Mouse (Mus musculus): ENCODE measurements around the gene Tango6.

Gene Tango6

GRCm38 (mm10) chr8:106761317-106761716 is 78.4 kb downstream of the Tango6 start:
- no peak for DNase-seq (ENCODE audit: low spot score)

DNA sequence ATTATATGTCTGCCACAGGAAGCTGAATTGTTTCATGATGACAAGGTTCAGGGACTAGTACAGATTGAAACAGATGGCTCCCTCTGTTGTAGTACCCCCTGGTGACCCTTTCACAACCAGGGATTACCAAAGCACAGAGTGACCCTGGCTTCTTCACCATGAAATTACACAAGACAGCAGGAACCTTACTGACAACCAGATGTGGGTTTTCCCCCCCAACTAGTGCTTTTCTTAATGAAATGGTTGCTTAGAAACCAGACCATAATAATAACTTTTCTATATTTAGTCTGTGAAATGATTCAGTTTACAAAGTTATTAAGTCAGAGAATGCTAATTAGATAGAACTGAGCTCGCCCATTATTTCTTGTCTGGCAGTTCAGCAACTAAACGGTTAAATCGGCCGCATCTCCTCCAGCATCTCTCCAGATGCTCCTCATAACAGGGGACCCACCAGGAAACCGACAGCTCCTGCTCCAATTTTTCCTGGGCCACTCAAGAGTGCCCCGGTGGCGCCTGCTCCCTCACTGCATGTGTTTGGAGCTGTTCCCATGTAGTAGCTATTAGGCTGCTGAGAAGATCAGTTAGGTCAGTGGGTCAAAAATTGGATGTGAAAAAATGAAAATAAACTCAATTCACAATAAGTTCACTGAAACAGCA is 79.1 kb downstream of the Tango6 start:
- peak; percentile 32 for DNase-seq (ENCODE audit: low spot score)

GRCm38 (mm10) chr8:106764529-106764928 is 81.7 kb downstream of the Tango6 start:
- DNase-seq (ENCODE audit: low spot score), result no peak

DNA sequence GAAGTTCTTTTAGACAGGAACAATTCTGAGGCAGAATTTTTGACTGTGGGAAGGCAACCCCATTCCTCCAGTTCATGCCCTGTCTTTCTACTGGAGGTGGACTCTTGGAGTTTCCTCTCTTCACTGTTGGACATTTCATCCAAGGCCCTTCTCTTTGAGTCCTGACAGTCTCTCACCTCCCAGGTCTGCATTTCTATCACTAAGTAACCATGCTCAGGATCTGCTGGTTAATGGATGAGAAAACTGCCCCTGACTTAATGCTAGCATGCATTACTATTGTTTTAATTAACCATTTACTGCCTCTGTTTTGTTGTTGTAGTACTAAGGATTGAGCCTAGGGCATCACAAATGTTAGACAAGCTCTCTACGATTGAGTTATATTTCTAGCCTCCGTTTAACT is 82.7 kb downstream of the Tango6 start:
- DNase-seq (ENCODE audit: low spot score), result no peak

DNA sequence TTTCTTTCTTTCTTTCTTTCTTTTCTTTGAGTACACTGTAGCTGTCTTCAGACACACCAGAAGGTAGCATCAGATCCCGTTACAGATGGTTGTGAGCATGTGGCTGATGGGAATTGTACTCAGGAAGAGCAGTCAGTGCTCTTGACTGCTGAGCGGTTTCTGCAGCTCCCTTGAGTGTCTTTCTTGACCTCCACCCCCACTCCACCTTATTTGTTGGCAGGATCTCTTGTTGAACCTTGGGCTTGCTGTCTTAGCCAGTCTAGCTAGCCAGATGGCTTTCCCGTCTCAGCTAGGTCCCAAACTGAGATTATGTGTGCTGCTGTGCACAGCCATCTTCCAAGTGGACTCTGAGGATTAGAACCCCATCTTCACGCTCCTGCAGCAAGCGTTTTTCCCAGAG is 83.9 kb downstream of the Tango6 start:
- no peak for DNase-seq (ENCODE audit: low spot score)

DNA sequence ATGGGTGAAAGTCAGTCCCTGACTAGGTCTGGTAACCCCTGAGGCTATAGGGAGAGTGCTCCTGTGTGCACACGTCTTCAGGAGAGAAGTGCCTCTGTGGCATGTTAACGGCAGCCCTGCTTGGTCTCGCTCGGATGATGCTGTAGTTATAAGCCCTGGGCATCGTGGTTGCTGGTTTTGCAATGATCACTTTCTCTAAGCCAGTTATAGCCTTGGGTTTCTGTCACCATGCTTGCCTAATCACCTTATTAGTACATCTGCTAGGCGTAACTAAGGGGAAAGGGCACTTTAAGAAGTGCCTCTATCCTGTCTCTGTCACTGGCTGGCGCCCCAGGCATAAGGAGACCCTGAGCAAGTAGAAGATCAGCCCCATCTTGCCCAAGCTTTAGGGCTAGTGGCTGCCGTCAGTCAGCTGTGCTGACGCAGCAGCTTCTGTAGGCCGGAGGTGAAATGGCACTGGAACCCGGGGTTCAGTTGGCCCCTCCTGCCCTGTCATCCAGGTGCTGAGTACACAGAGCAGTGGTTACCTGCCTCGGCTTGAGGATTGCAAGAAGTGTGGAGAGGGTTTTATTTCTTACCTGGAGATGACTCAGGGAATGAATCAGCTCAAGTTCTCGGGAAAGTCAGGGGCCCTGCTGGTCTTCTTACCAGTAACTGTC is 86.4 kb downstream of the Tango6 start:
- no peak for DNase-seq (ENCODE audit: low spot score)

- DNase-seq (ENCODE audit: low spot score), result no peak
Measured at GRCm38 (mm10) chr8:106770596-106771179, 87.8 kb downstream of the Tango6 start.

GRCm38 (mm10) chr8:106772094-106772493 is 89.2 kb downstream of the Tango6 start:
- no peak for DNase-seq (ENCODE audit: low spot score)

DNA sequence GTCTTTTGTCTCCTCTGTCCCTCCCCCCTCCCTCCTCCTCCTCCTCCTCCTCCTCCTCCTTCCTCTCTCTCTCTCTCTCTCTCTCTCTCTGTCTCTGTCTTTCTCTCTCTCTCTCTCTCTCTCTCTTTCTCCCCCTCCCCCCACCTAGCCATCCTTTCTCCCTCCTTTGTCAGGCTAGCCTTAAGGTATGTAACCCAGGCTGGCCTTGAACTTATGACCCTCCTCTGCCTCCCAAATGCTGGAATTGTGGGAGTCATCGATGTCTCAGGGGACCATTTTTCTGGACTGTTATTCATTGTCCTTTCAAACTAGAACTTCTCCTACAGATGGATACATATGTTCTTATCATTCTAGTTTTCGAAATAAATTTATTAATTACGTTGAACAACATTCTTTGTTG is 89.6 kb downstream of the Tango6 start:
- DNase-seq (ENCODE audit: low spot score), result no peak

DNA sequence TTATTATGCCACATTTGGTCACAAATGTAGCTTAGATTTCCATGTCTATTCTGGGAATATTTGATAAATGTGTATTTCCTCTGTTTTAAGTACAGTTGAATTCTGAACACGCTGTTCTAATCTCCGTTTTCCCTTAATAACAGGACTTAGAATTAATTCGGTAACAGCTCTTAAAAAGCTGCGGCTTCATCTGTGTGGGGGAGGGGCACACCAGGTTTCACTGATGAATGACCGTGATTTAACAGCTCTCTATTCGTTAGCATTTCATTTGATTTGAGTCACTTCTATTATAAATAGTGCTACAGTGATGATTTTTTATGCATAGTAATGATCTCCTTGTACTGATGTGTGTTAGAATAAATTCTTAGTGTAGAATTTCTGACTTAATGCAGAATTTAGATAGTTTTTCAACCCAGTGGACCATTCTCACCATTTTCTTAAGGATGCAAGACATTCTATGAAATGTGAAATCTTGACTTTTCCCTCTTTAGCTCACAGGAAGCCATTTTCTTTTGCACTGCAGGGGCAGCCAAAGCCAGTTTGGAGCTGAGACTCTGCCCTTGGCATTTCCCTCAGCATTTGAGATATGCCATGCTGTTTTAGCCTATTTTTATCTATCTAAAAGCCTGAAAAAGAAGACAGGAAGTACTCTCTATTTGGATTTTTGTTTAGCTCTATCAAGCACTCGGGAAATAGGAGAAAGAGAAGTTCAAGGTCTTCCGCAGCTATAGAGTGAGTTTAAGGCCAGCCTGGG is 91.9 kb downstream of the Tango6 start:
- DNase-seq (ENCODE audit: low spot score), result no peak

DNA sequence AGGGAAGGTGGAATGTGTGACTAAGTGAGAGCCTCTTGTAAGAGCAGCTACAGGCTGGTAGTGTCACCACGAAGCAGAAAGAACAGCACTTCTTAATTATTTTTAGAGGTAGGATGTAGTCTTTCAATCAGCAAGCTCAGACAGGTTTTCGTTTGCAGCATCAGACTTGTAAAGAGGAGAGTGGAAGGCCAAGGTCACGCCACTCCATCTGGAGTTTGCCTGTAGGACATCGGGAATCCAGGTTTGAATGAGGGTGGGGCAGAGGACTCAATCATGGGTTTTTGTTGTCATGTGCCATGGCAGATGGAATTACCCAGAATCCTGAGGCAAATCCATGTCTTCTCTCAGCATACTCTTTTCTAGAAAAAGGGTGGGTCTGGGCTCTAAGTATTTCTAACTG is 106.8 kb downstream of the Tango6 start:
- no peak for DNase-seq (ENCODE audit: low spot score)

DNA sequence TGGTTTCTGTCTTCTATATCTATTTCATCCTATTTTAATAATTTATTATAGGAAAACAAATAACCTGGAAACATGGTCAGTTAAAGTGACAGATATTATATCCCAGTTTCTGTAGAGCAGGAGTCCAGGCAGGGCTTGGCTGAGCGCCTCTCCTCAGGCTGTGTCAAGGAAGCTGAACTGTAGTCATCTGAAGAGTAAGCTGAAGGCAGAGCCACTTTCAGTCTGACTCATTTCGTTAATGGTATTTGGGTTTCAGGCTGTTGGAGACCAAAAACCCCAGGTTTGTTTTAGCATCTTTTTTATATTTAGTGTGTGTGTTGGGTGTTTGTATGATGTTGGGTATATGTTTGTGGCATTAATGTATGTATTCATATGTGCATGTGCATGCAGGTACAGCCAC is 112.0 kb downstream of the Tango6 start:
- DNase-seq (ENCODE audit: low spot score), result no peak

DNA sequence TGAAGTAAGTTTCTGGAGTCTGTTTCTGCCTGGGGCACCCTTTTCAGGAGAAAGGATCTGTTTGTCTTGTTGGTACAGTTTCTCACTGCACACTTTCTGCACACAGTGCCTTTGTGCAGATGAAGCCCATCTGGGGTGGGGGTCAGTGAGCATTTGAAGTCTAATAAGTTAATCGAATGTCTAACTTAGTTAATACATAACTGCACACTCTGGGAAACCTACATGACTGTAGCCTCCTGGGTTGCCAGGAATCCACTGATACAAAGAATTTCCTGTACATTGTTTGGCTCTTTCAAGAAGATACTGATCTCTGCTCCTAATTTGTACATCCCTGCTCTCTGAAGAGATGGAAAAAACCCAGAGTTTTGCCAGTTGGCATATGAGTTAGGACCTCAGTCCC is 117.0 kb downstream of the Tango6 start:
- DNase-seq (ENCODE audit: low spot score), result no peak

DNA sequence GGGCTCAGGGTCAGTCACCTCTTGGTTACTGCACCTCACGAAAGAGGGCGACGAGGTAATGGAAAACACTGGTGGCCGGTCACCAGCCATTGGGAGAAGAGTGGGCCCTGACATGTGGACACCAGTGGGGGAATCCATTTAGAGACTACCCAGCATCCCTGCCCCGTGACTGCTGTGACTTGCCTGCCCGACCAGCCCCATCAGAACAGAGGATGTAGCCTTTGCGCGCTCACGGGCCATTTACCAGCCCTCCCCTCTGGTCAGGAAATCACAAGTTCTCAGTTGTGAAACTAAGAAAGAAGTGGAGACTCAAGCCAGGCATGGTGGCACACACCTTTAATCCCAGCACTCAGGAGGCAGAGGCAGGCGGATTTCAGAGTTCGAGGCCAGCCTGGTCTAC is 118.4 kb downstream of the Tango6 start:
- DNase-seq (ENCODE audit: low spot score), result no peak

GRCm38 (mm10) chr8:106802384-106803137 is 119.7 kb downstream of the Tango6 start:
- peak; percentile 22 for DNase-seq (ENCODE audit: low spot score)

DNA sequence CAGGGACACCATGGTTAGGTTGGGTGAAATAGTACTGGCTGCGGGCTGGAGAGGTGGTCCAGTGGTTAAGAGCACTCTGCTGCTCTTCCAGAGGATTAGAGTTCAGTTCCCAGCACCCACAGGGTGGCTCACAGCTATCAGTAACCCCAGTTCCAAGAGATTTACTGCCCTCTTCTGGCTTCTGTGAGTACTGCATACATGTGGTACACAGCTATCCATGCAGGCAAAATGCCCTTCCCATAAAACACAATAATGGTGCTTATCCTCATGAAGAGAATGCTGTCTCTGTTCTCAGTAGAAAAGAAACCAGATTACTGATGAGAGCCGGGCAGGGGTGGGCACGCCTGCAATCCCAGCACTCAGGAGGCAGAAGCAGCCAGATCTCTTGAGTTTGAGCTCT is 123.0 kb downstream of the Tango6 start:
- no peak for DNase-seq (ENCODE audit: low spot score)

GRCm38 (mm10) chr8:106807461-106807860 is 124.6 kb downstream of the Tango6 start:
- DNase-seq (ENCODE audit: low spot score), result no peak

GRCm38 (mm10) chr8:106809726-106810125 is 126.9 kb downstream of the Tango6 start:
- DNase-seq (ENCODE audit: low spot score), result peak; percentile 46

- no peak for DNase-seq (ENCODE audit: low spot score)
Measured at GRCm38 (mm10) chr8:106810406-106810805, 127.5 kb downstream of the Tango6 start.

DNA sequence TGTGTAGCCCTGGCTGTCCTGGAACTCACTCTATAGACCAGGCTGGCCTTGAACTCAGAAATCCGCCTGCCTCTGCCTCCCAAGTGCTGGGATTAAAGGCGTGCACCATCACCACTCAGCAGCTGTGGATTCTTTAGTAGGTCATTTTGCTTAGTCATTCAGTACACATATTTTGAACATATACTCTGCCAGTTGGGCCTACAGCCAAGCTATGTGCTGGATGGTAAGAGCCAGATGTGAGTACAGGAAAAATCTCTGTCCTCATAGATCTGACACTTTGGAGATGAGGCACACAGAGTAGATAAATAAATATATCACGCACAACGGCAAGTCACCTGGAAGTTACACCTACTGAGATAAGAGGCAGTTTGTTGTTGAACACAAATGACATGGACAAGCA is 129.7 kb downstream of the Tango6 start:
- DNase-seq (ENCODE audit: low spot score), result no peak

DNA sequence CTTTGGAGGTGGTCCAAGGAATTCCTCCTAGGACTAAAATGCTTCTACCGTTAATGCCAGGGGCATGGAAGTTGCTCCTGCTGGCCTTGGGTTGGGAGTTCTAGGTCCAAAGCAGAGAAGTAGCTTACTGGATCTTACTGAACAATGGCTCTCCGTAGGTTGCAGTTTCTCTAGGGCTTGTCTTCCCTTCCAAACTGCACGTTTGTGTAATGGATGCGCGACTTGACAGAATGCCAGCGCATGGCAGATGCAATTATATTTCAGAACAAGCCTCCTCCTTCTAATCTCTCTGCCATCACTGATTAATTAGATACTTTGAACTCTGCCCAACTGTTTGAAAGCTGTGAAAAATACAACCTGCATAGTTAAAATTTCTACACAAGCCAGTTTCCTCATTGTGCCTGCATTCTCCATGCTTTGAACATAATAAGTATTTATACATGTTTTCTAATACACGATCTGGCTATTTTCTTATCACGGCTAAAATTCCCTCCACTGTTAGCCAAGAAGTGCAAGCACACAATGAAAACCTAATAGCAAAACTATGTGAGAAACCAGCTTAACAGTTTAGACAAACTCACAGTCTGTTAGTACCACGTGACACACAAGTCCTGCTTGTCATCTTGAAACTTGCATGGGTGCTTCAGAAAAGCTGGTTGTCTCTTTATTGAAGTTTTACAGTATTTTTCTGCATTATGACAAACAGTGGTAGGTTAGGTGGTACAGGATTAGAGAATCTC is 133.7 kb downstream of the Tango6 start:
- no peak for DNase-seq (ENCODE audit: low spot score)

- DNase-seq (ENCODE audit: low spot score), result no peak
Measured at GRCm38 (mm10) chr8:106817171-106817545, 134.3 kb downstream of the Tango6 start.
